Mouse (Mus musculus) olfactory bulb, adult 2 months (tissue): ENCODE results near the gene Slc15a5. TPM values are rescaled to one million over a fixed set of nuclear protein-coding genes. Genes with fewer than 3 reads are reported as not detected.

ENCODE experiments used
- H3K27ac ChIP-seq: fragments of 200-500 bp; 2 replicates; pipeline ENCODE4 v1.5.1; 2012; ENCODE audit warnings: low read depth, low read length; ENCODE audit not compliant: insufficient read depth
- H3K4me1 ChIP-seq: fragments of 200-500 bp; 2 replicates; pipeline ENCODE4 v1.6.1; 2012; ENCODE audit warnings: low read length; ENCODE audit not compliant: control insufficient read depth, insufficient read depth
- H3K4me3 ChIP-seq: fragments of 200-500 bp; 2 replicates; pipeline ENCODE4 v1.5.1; 2012; ENCODE audit warnings: mild to moderate bottlenecking, low read depth, low read length, moderate library complexity; ENCODE audit not compliant: insufficient read depth
- CTCF ChIP-seq: fragments of 200-500 bp; IDR thresholded peaks from 2 replicates; pipeline ENCODE4 v1.5.1; 2012; ENCODE audit warnings: low read depth, mild to moderate bottlenecking, low read length, moderate library complexity; ENCODE audit not compliant: insufficient read depth
- POLR2A ChIP-seq: fragments of 200-500 bp; IDR thresholded peaks from 2 replicates; pipeline ENCODE4 v1.6.1; 2012; ENCODE audit warnings: mild to moderate bottlenecking, low read depth, low read length, moderate library complexity; ENCODE audit not compliant: insufficient read depth
- WGBS: fragments of 180-500 bp; shearing (Covaris S2); methylation state at CpG from one replicate; pipeline ENCODE4 v1.1.7; 2018; 5-methylcytosine and 5-hydroxymethylcytosine counted together
- polyA plus RNA-seq: library from polyadenylated mRNA; stranded (reverse); fragments of >200 nt; gene quantifications from 2 replicates; pipeline ENCODE4 v1.2.4, GENCODE M21; 2012; ENCODE audit warnings: low replicate concordance; ENCODE audit not compliant: missing spikeins, insufficient read depth, insufficient read length

Slc15a5 gene
- polyA plus RNA-seq, 1 experiment: not detected

GRCm38 (mm10) chr6:137980905-137981696 lies 98.6 kb downstream of the Slc15a5 start:
- Histone ChIP-seq H3K27ac (no peak overlapping the region), H3K4me3 (no peak overlapping the region), H3K4me1 (peaks cover 2% of the 10 kb centered on the region; the same call in 1 of the 2 replicates)
- WGBS: 78% methylated on average over 10 of the region's 10 CpGs
- TF ChIP-seq CTCF (no peak), POLR2A (no peak)

- H3K4me1 ChIP-seq: peaks cover 2% of the 10 kb centered on the region; the same call in 1 of the 2 replicates
- H3K4me3 ChIP-seq: no peak overlapping the region
- no peak overlapping the region for H3K27ac ChIP-seq
- WGBS: 58% methylated on average over 8 of the region's 8 CpGs
- TF ChIP-seq POLR2A (no peak), CTCF (no peak)
These were observed 99.3 kb downstream of the Slc15a5 start for GRCm38 (mm10) chr6:137980413-137980812.

- Histone ChIP-seq H3K4me1 (peaks cover 2% of the 10 kb centered on the region; the same call in 1 of the 2 replicates), H3K27ac (no peak overlapping the region), H3K4me3 (no peak overlapping the region)
- WGBS: 34% methylated on average over 12 of the region's 12 CpGs
- TF ChIP-seq CTCF: no peak
- TF ChIP-seq POLR2A: no peak
These were observed 99.9 kb downstream of the Slc15a5 start for GRCm38 (mm10) chr6:137979802-137980201.

GRCm38 (mm10) chr6:137976021-137976420 lies 103.7 kb downstream of the Slc15a5 start:
- WGBS: 94% methylated on average over 3 of the region's 3 CpGs

GRCm38 (mm10) chr6:137963703-137964102 lies 116.0 kb downstream of the Slc15a5 start:
- WGBS: 86% methylated on average over 7 of the region's 7 CpGs
- no peak overlapping the region for H3K4me3 ChIP-seq
- H3K27ac ChIP-seq: no peak overlapping the region
- H3K4me1 ChIP-seq: no peaks in the 10 kb centered on the region
- no peak for TF ChIP-seq POLR2A
- no peak for TF ChIP-seq CTCF

More at GRCm38 (mm10) chr6:137976021-137976420, 103.7 kb downstream of the Slc15a5 start:
- H3K4me1 ChIP-seq: no peaks in the 10 kb centered on the region
- TF ChIP-seq CTCF (no peak), POLR2A (no peak)
- H3K27ac ChIP-seq: no peak overlapping the region
- H3K4me3 ChIP-seq: no peak overlapping the region

- TF ChIP-seq POLR2A (no peak), CTCF (no peak)
- H3K4me3 ChIP-seq: no peak overlapping the region
- no peak overlapping the region for H3K27ac ChIP-seq
- 47% methylated on average over 4 of the region's 4 CpGs for WGBS
- no peaks in the 10 kb centered on the region for H3K4me1 ChIP-seq
These were observed 116.9 kb downstream of the Slc15a5 start for GRCm38 (mm10) chr6:137962836-137963235.

- Histone ChIP-seq H3K27ac (no peak overlapping the region), H3K4me3 (no peak overlapping the region), H3K4me1 (no peaks in the 10 kb centered on the region)
- TF ChIP-seq POLR2A (no peak), CTCF (no peak)
- WGBS: 85% methylated on average over 4 of the region's 4 CpGs
These were observed 119.5 kb downstream of the Slc15a5 start for GRCm38 (mm10) chr6:137960023-137960778.

- H3K27ac ChIP-seq: no peak overlapping the region
- H3K4me3 ChIP-seq: no peak overlapping the region
- TF ChIP-seq POLR2A (no peak), CTCF (no peak)
- 89% methylated on average over 6 of the region's 6 CpGs for WGBS
- H3K4me1 ChIP-seq: no peaks in the 10 kb centered on the region
These were observed 122.1 kb downstream of the Slc15a5 start for GRCm38 (mm10) chr6:137957630-137958029.

- no peaks in the 10 kb centered on the region for H3K4me1 ChIP-seq
- WGBS: 18% methylated on average over 16 of the region's 17 CpGs
- no peak overlapping the region for H3K27ac ChIP-seq
- no peak for TF ChIP-seq POLR2A
- TF ChIP-seq CTCF: no peak
- H3K4me3 ChIP-seq: no peak overlapping the region
These were observed 122.8 kb downstream of the Slc15a5 start for GRCm38 (mm10) chr6:137956783-137957429.
